Mouse (Mus musculus) midbrain, embryonic 11.5 days (tissue): ENCODE results near the gene Epha5. TPM values are rescaled to one million over a fixed set of nuclear protein-coding genes. Genes with fewer than 3 reads are reported as not detected.

Experiments used
- ATAC-seq: fragments of 200-750 bp; cut with Nextera tagmentation; 2 replicates; pipeline ENCODE4 v1.8.0; 2017; ENCODE audit warnings: moderate TSS enrichment, moderate library complexity; ENCODE audit not compliant: low FRiP score
- DNase-seq: peaks from one replicate; pipeline ENCODE4 v3.0.0; 2015; ENCODE audit warnings: low spot score; ENCODE audit errors: missing footprints
- H3K27ac ChIP-seq: fragments of 300-500 bp; sonication (generic); 2 replicates; pipeline ENCODE4 v1.5.1; 2014; ENCODE audit warnings: low read depth, low read length
- H3K27me3 ChIP-seq: fragments of 300-500 bp; sonication (generic); 2 replicates; pipeline ENCODE4 v1.6.1; 2014; ENCODE audit warnings: mild to moderate bottlenecking, low read length, moderate library complexity, mixed read lengths; ENCODE audit not compliant: control insufficient read depth, insufficient read depth
- H3K36me3 ChIP-seq: fragments of 300-500 bp; sonication (generic); 2 replicates; pipeline ENCODE4 v1.6.1; 2014; ENCODE audit warnings: mild to moderate bottlenecking, low read length, moderate library complexity, mixed read lengths; ENCODE audit not compliant: control insufficient read depth, insufficient read depth
- H3K4me1 ChIP-seq: fragments of 300-500 bp; sonication (generic); 2 replicates; pipeline ENCODE4 v1.6.1; 2014; ENCODE audit warnings: low read length; ENCODE audit not compliant: control insufficient read depth, insufficient read depth
- H3K4me2 ChIP-seq: fragments of 300-500 bp; sonication (generic); 2 replicates; pipeline ENCODE4 v1.6.1; 2014; ENCODE audit warnings: mild to moderate bottlenecking, moderate library complexity
- H3K4me3 ChIP-seq: fragments of 300-500 bp; sonication (generic); 2 replicates; pipeline ENCODE4 v1.5.1; 2014; ENCODE audit warnings: low read depth, low read length
- H3K9ac ChIP-seq: fragments of 300-500 bp; sonication (generic); 2 replicates; pipeline ENCODE4 v1.6.1; 2014; ENCODE audit warnings: low read length
- H3K9me3 ChIP-seq: fragments of 300-500 bp; sonication (generic); 2 replicates; pipeline ENCODE4 v1.6.1; 2016; ENCODE audit warnings: low read length; ENCODE audit not compliant: control insufficient read depth
- WGBS: fragments of 180-500 bp; shearing (Covaris S2); extraction: QIAGEN DNeasy Blood & Tissue Kit; methylation state at CpG from one replicate; pipeline ENCODE4 v1.1.7; 2014; 5-methylcytosine and 5-hydroxymethylcytosine counted together
- polyA plus RNA-seq: library from polyadenylated mRNA; unstranded; fragments of >200 nt; fragmentation: Nextera tagmentation; extraction: Ambion mirVana; gene quantifications from 2 replicates; pipeline ENCODE4 v1.2.1, GENCODE M21; 2014

Gene Epha5
- polyA plus RNA-seq = 26.7 and 27.5 TPM in 2 replicates

DNA sequence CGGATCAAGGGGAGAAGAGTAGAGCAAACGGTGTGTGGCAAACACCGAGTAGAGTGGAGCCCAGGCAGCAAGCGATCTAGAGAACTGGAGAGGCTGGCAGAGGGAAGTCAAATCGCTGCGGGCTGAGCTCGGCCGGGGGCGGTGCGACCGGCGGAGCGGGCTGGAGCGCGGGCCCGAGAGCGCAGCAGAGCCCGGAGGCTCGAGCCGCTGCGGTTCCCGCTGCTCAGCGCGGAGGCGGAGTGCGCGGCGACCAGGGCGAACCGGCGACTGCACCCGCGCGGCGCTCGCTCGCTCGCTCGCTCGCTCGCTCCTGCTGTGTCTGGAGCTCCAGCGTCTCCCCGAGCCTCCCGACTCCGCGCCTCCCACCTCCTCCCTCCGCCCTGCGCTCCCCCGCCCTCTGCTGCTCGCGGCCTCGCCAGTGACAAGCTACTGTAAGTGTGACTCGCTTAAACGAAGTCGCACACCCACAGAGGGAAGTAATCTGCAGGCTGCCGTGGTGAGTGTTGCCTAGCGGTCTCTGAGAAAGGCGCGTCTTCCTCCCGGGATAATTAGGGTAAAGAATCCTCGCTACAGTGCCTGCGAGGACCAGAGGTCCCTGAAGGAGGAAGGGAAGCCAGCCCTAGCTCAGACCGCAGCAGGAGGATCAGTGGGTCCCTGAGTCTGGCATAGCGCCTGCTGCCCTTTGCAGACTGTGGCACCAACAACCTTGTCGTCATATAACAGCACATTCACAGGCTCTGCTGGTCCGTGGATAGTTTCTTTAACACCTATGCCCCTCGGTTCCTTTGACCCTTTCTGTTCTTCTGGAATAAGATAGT, at the start of gene Epha5:
Gene Epha5 (minus strand): TSS at position 321 of the 818 bp plus-strand sequence.
- ATAC-seq = peak; percentile 94
- no peaks in the 10 kb centered on the region for H3K36me3 ChIP-seq
- 0 out of 2 replicates have a peak, but pooled peaks cover 3% of the 10 kb centered on the region for H3K4me1 ChIP-seq
- DNase-seq = peak; percentile 98
- H3K9ac ChIP-seq = peak within 1 kb of the TSS; percentile 79
- peak within 1 kb of the TSS; percentile 83 for H3K4me2 ChIP-seq
- peak within 1 kb of the TSS; percentile 71 for H3K4me3 ChIP-seq
- peak within 1 kb of the TSS; percentile 87 for H3K27ac ChIP-seq
- peaks cover 8% of the 10 kb centered on the region; the same call in 1 of the 2 replicates for H3K27me3 ChIP-seq
- WGBS = under 1% methylated on average over 53 of the region's 67 CpGs
- H3K9me3 ChIP-seq = no peaks in the 10 kb centered on the region

DNA sequence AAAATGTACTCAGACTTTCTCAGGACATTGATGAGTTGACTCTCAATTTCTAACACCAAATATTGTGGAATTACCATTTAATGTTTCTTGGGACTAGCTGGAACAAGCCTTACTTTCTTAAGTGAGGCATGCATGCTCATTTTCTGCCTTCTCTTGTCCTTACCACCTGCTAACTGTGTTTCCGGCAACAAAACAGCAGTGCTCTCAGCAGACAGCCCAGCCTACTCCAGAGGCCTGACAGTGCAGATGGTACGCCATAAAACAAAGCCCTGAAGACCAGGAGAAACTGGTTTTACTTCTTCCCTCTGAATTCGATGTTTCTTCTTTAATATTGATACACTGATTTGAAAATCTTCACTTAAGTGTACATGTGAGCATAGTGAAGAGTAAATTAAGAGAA, 39.0 kb upstream of the Epha5 start:
- Histone ChIP-seq H3K4me3 (no peak overlapping the region), H3K9ac (no peak overlapping the region), H3K36me3 (no peaks in the 10 kb centered on the region), H3K9me3 (no peaks in the 10 kb centered on the region), H3K27ac (no peak overlapping the region), H3K4me2 (no peak overlapping the region), H3K4me1 (no peaks in the 10 kb centered on the region), H3K27me3 (no peaks in the 10 kb centered on the region)
- WGBS = 76% methylated on average over 3 of the region's 3 CpGs
- ATAC-seq = no peak
- DNase-seq = no peak

- Histone ChIP-seq H3K27ac (no peak overlapping the region), H3K36me3 (no peaks in the 10 kb centered on the region), H3K9me3 (no peaks in the 10 kb centered on the region), H3K4me1 (no peaks in the 10 kb centered on the region), H3K27me3 (no peaks in the 10 kb centered on the region), H3K4me3 (no peak overlapping the region), H3K4me2 (no peak overlapping the region), H3K9ac (no peak overlapping the region)
- DNase-seq (no peak), ATAC-seq (no peak)
- WGBS = 82% methylated on average over 4 of the region's 4 CpGs
Measured at GRCm38 (mm10) chr5:84454641-84455040, 37.5 kb upstream of the Epha5 start.

DNA sequence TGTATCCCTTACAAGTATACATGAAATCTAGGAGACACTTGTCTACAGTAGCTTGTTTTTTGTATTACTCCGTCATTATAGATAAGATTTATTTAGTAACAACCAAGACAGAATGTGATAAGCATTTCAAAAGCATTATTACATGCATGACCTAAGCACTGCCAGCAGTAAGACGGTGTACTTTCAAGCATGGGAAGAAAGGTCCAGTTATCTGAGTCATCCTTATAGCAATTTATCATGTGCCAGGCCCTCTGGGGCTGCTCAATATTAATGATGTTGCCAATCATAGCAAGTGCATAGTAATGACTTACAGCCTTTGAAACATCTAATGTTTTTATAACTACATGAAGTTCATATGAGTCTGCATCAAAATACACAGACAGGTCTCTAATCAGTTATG, 36.7 kb upstream of the Epha5 start:
- Histone ChIP-seq H3K4me1 (no peaks in the 10 kb centered on the region), H3K27me3 (no peaks in the 10 kb centered on the region), H3K4me2 (no peak overlapping the region), H3K36me3 (no peaks in the 10 kb centered on the region), H3K9me3 (no peaks in the 10 kb centered on the region), H3K9ac (no peak overlapping the region), H3K4me3 (no peak overlapping the region), H3K27ac (no peak overlapping the region)
- 81% methylated on average over 2 of the region's 2 CpGs for WGBS
- DNase-seq = no peak
- no peak for ATAC-seq

DNA sequence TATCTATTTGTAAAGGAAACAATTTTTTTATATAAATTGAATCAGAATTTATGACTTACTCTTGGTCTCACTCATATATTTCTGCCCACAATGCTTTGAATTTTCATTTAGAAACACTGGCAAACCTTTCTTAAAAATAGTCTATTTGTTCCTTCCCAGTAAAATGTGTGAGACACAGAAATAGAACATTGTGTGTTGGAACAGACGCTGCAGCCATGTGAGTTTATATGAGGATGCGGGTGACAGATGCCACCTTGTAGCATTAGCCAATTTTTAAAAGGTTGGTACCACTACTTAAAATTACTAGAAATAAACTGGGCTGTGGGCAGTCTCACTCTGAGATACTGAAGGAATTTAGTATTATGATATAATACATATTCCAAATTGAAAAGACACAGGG, 23.1 kb upstream of the Epha5 start:
- Histone ChIP-seq H3K27me3 (no peaks in the 10 kb centered on the region), H3K4me3 (no peak overlapping the region), H3K4me2 (no peak overlapping the region), H3K4me1 (no peaks in the 10 kb centered on the region), H3K36me3 (no peaks in the 10 kb centered on the region), H3K9me3 (no peaks in the 10 kb centered on the region), H3K27ac (no peak overlapping the region), H3K9ac (no peak overlapping the region)
- ATAC-seq = no peak
- DNase-seq = no peak
- 97% methylated on average over 2 of the region's 2 CpGs for WGBS

DNA sequence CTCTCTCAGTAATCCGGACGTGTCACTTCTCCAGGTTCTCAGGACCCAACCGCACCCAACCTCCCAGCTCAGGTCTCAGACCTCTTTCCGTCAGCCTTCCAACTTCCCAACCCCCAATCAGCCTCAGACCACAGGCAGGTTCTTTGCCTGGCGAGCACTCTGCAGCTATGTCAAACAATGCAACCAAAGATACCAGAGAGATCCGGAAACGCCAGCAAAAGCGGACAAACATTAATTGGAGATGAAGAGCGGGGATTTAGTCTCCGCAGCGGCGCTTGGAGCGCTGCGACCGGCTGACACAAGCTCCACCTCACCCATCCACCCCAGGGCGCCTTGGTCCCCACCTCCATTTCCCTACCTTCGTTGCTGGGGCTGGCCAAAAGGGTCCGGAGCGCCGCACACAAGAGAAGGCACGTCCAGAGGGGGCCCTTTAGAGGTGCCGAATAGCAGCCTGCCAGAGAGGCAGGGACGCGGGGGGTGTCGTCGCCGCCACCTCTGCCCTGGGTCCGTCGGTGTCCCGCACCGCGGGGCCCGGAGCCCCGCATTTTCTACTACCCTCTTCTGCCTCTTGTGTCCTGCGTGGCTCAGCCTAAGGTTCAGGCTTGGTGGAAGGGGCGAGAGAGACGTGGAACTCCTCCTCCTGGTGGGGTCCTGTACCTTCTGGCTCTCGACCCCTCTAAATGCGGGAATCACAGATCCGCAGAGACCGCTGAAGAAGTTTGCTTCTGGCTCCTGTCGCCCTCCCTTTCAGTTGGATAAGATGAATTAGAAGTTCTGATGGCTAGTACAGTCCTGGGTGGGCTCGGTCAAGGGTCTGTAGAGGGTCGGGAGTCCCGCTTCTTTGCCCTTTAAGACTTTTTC, 991 bp downstream of the Epha5 start:
- DNase-seq = peak; percentile 94
- H3K4me2 ChIP-seq = peak overlapping the region; percentile 83
- no peaks in the 10 kb centered on the region for H3K9me3 ChIP-seq
- H3K27me3 ChIP-seq = peaks cover 8% of the 10 kb centered on the region; the same call in 1 of the 2 replicates
- ATAC-seq = peak; percentile 44
- H3K4me3 ChIP-seq = peak overlapping the region; percentile 71
- WGBS = under 1% methylated on average over 45 of the region's 45 CpGs
- peak overlapping the region; percentile 59 for H3K27ac ChIP-seq
- no peaks in the 10 kb centered on the region for H3K36me3 ChIP-seq
- 0 out of 2 replicates have a peak, but pooled peaks cover 3% of the 10 kb centered on the region for H3K4me1 ChIP-seq
- H3K9ac ChIP-seq = peak overlapping the region; percentile 79

DNA sequence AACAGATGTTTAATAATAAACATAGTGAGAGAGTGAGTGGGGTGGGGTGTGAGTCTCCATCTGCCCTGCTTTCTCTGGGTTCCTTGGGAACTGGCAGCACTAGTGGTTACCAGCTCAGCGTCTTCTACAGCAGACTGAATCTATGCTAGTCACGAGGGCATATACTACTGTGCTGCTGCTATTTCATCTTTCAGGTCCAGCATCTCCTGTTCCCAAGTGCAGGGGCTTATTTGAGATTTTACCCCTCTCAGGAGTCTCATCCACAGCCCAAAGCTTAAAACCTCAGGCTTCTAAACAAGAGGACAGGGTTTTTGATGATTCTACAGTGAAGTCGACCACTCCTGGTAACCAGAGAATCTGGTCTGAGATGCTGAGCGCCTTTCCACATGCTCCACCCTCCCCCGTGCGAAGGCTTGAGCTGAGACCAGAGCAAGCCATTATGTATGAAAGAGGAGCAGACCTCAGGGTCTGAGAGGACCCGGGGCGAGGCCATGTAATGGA, 2.2 kb downstream of the Epha5 start:
- DNase-seq (peak; percentile 89), ATAC-seq (no peak)
- peak overlapping the region; percentile 79 for H3K9ac ChIP-seq
- 11% methylated on average over 8 of the region's 8 CpGs for WGBS
- H3K9me3 ChIP-seq = no peaks in the 10 kb centered on the region
- H3K36me3 ChIP-seq = no peaks in the 10 kb centered on the region
- peak overlapping the region; percentile 83 for H3K4me2 ChIP-seq
- no peak overlapping the region for H3K27ac ChIP-seq
- H3K27me3 ChIP-seq = peaks cover 8% of the 10 kb centered on the region; the same call in 1 of the 2 replicates
- H3K4me3 ChIP-seq = peak overlapping the region; percentile 71
- H3K4me1 ChIP-seq = 0 out of 2 replicates have a peak, but pooled peaks cover 3% of the 10 kb centered on the region

DNA sequence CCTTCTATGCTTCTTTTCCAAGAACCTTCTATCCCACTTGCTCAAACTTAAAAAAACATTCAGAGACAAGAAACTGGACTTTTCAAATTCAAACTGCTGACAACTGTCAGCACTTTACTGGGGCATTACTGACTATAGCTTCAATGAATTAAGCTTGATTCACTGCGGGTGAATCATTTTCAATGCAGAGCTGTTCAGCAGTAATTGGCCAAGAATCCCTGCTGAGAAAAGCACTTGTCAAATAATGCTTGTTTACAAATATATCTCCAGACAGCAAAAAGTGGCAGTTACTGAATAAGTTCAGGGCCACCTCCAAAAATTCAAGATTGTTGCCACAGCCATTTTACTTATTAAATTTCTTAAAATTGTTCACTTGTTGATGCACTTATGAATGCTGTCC, 4.2 kb downstream of the Epha5 start:
- DNase-seq = no peak
- H3K27ac ChIP-seq = no peak overlapping the region
- no peak overlapping the region for H3K9ac ChIP-seq
- 28% methylated on average over 1 of the region's 1 CpGs for WGBS
- H3K9me3 ChIP-seq = no peaks in the 10 kb centered on the region
- H3K4me2 ChIP-seq = peak overlapping the region; percentile 21
- ATAC-seq = no peak
- H3K36me3 ChIP-seq = no peaks in the 10 kb centered on the region
- peaks cover 5% of the 10 kb centered on the region; the same call in 1 of the 2 replicates for H3K27me3 ChIP-seq
- no peak overlapping the region for H3K4me3 ChIP-seq
- 0 out of 2 replicates have a peak, but pooled peaks cover 3% of the 10 kb centered on the region for H3K4me1 ChIP-seq
